Mouse (Mus musculus) hindbrain, embryonic 10.5 days (tissue): ENCODE data around the gene Cd69. TPM values are rescaled to one million over a fixed set of nuclear protein-coding genes. Genes with fewer than 3 reads are reported as not detected.

ENCODE experiments used
- DNase-seq: peaks from one replicate; pipeline ENCODE4 v3.0.0-alpha.2; 2017; ENCODE audit warnings: low spot score
- H3K27ac ChIP-seq: fragments of 300-500 bp; sonication (generic); 2 replicates; pipeline ENCODE4 v1.5.1; 2016; ENCODE audit warnings: mild to moderate bottlenecking, moderate library complexity
- H3K27me3 ChIP-seq: fragments of 300-500 bp; sonication (generic); 2 replicates; pipeline ENCODE4 v1.6.1; 2016; ENCODE audit warnings: mild to moderate bottlenecking; ENCODE audit not compliant: poor library complexity, insufficient read depth, severe bottlenecking
- H3K36me3 ChIP-seq: fragments of 300-500 bp; sonication (generic); 2 replicates; pipeline ENCODE4 v1.6.1; 2016; ENCODE audit warnings: mild to moderate bottlenecking, moderate library complexity
- H3K4me1 ChIP-seq: fragments of 300-500 bp; sonication (generic); replicated peaks from 2 replicates; pipeline ENCODE4 v1.6.1; 2016; ENCODE audit warnings: mild to moderate bottlenecking
- H3K4me3 ChIP-seq: fragments of 300-500 bp; sonication (generic); 2 replicates; pipeline ENCODE4 v1.5.1; 2016; ENCODE audit warnings: mild to moderate bottlenecking, moderate library complexity
- H3K9me3 ChIP-seq: fragments of 300-500 bp; sonication (generic); 2 replicates; pipeline ENCODE4 v1.6.1; 2016; ENCODE audit warnings: mild to moderate bottlenecking, moderate library complexity
- WGBS: fragments of 180-500 bp; shearing (Covaris S2); methylation state at CpG from one replicate; pipeline ENCODE4 v1.1.7; 2016; 5-methylcytosine and 5-hydroxymethylcytosine counted together
- polyA plus RNA-seq: library from polyadenylated mRNA; unstranded; fragments of >200 nt; fragmentation: Nextera tagmentation; extraction: Ambion mirVana; gene quantifications from 2 replicates; pipeline ENCODE4 v1.2.1, GENCODE M21; 2016

The Cd69 gene
- polyA plus RNA-seq, 1 experiment from 2014 or later = not detected

DNA sequence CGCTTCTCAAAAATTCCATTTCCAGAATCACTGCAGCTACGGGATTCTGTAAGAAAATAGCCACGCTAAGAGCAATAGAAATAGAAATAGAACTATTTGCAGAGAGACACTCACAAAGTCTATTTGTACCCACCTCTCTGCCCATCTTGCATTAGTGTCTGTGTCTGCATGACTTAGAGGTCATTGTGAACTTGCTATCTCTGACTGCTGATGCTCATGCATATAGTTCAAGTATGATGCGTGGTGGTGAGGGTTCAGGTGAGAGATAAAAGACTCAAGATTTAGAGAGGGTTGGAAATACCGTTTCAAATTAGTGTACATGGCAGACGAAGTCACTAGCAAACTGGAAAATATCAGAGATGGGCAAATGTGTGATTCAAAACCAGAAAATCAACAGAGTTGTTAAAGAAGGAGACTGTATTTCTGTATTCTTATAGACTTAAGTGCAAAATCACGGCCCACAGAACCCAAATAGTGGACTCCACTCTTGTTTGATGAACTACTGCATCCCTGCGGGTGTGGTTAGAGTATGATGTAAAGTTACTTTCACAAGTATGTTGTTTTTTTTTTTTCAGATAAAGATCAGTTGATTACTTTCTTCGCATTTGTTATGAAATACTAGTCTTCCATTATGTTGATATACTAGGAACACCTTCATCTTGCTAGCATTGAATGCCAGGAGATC lies 35.5 kb downstream of the Cd69 start:
- H3K4me3 ChIP-seq = no peak overlapping the region
- H3K9me3 ChIP-seq = no peaks in the 10 kb centered on the region
- H3K36me3 ChIP-seq = no peaks in the 10 kb centered on the region
- no peak for DNase-seq
- H3K4me1 ChIP-seq = peaks cover 7% of the 10 kb centered on the region; the same call in 1 of the 2 replicates
- H3K27ac ChIP-seq = no peak overlapping the region
- no peaks in the 10 kb centered on the region for H3K27me3 ChIP-seq
- WGBS = 90% methylated on average over 9 of the region's 9 CpGs

GRCm38 (mm10) chr6:129238275-129239038 lies 36.8 kb downstream of the Cd69 start:
- peak overlapping the region; percentile 56 for H3K27ac ChIP-seq
- H3K4me1 ChIP-seq = peaks cover 7% of the 10 kb centered on the region; the same call in 1 of the 2 replicates
- no peaks in the 10 kb centered on the region for H3K9me3 ChIP-seq
- peak overlapping the region; percentile 59 for H3K4me3 ChIP-seq
- DNase-seq = peak; percentile 31
- H3K27me3 ChIP-seq = no peaks in the 10 kb centered on the region
- no peaks in the 10 kb centered on the region for H3K36me3 ChIP-seq
- WGBS = 14% methylated on average over 14 of the region's 14 CpGs

- peak overlapping the region; percentile 56 for H3K27ac ChIP-seq
- WGBS = 24% methylated on average over 16 of the region's 16 CpGs
Measured at GRCm38 (mm10) chr6:129237350-129238274, 37.6 kb downstream of the Cd69 start.

GRCm38 (mm10) chr6:129236652-129237342 lies 38.4 kb downstream of the Cd69 start:
- 94% methylated on average over 2 of the region's 2 CpGs for WGBS
- peaks cover 7% of the 10 kb centered on the region; the same call in 1 of the 2 replicates for H3K4me1 ChIP-seq
- no peak for DNase-seq
- no peak overlapping the region for H3K4me3 ChIP-seq
- no peaks in the 10 kb centered on the region for H3K9me3 ChIP-seq
- no peak overlapping the region for H3K27ac ChIP-seq
- no peaks in the 10 kb centered on the region for H3K36me3 ChIP-seq
- H3K27me3 ChIP-seq = no peaks in the 10 kb centered on the region

More at GRCm38 (mm10) chr6:129237350-129238274, 37.6 kb downstream of the Cd69 start:
- no peaks in the 10 kb centered on the region for H3K36me3 ChIP-seq
- peak overlapping the region; percentile 59 for H3K4me3 ChIP-seq
- peak; percentile 61 for DNase-seq
- H3K9me3 ChIP-seq = no peaks in the 10 kb centered on the region
- H3K27me3 ChIP-seq = no peaks in the 10 kb centered on the region
- peaks cover 7% of the 10 kb centered on the region; the same call in 1 of the 2 replicates for H3K4me1 ChIP-seq

GRCm38 (mm10) chr6:129235855-129236461 lies 39.3 kb downstream of the Cd69 start:
- H3K36me3 ChIP-seq = no peaks in the 10 kb centered on the region
- no peaks in the 10 kb centered on the region for H3K27me3 ChIP-seq
- WGBS = 88% methylated on average over 5 of the region's 5 CpGs
- H3K4me1 ChIP-seq = peaks cover 7% of the 10 kb centered on the region; the same call in 1 of the 2 replicates
- H3K9me3 ChIP-seq = no peaks in the 10 kb centered on the region
- H3K4me3 ChIP-seq = no peak overlapping the region
- DNase-seq = no peak
- H3K27ac ChIP-seq = no peak overlapping the region

DNA sequence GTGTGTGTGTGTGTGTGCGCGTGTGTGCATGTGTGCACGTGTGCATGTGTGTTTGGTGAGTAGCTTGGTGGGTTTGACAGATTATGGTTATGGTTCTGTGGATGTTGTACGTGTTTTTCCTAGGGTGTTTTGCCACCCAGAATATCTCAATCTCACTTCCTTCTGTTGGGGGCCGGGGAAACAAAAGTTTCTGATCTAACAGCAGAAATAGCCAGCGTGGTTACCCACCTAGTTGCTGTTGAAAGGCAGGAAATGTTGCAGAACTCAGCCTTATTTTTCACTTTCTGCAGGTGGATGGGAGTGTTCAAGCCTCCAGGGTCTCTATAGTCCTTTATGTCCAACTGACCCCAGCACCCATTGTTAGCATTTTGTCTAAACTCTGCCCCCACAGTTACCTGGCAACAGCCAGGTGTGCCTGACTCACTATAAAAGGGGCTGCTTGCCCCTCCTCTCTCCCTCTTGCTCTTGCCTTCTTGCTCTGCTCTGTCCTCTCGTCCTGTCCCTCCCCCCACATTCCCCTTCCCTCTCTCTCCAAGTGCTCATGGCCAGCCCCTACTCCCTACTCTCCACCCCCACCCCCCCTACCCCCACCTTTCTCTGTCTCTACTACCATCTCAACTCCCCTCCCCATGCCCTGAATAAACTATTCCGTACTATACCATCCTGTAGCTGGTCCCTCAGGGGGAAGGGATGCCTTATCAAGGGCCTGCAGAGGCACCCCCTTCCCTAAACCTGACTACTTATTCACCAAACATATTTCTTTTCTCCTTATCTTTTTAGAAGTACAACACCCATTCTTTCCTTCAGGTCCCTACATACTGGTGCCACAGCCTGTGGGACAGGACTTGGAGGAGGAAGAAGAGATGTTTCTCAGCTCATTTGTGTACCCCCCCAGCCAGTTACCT lies 40.5 kb downstream of the Cd69 start:
- no peaks in the 10 kb centered on the region for H3K27me3 ChIP-seq
- H3K4me1 ChIP-seq = peaks cover 7% of the 10 kb centered on the region; the same call in 1 of the 2 replicates
- H3K36me3 ChIP-seq = no peaks in the 10 kb centered on the region
- H3K9me3 ChIP-seq = no peaks in the 10 kb centered on the region
- H3K4me3 ChIP-seq = no peak overlapping the region
- DNase-seq = no peak
- no peak overlapping the region for H3K27ac ChIP-seq
- WGBS = 81% methylated on average over 8 of the region's 8 CpGs

- WGBS = 81% methylated on average over 18 of the region's 18 CpGs
- H3K27ac ChIP-seq = no peak overlapping the region
- no peak for DNase-seq
- H3K9me3 ChIP-seq = no peaks in the 10 kb centered on the region
- peaks cover 7% of the 10 kb centered on the region; the same call in 1 of the 2 replicates for H3K4me1 ChIP-seq
- H3K4me3 ChIP-seq = no peak overlapping the region
- no peaks in the 10 kb centered on the region for H3K36me3 ChIP-seq
- H3K27me3 ChIP-seq = no peaks in the 10 kb centered on the region
Measured at GRCm38 (mm10) chr6:129233955-129234369, 41.3 kb downstream of the Cd69 start.

DNA sequence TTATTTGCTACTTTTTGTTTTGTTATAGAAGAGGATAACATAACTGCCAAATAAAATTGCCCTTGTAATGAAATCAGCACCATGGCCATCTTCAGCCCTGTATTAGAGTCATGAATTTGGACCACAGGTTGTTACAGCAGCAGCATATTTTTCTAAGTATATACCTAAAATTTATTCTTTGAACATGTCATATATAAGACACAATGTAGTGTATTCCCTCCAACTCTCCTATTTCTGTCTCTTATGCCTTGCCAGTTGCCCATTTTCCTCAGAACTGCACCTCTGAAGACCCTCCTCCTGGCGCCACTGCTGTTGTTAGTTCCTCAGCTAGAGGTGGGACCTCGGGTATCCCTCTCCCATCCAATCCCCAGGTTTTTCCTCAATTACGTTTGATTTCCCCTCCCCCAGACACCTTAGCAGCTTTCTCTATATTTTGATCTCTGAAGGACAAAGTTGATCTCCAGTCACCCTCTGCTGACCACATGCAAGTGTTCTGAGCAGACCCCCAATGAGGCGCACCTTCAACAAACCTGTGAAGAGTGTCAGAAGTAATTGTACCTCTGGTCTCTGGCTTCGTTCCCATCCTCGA lies 41.8 kb downstream of the Cd69 start:
- no peak overlapping the region for H3K4me3 ChIP-seq

GRCm38 (mm10) chr6:129232842-129233205 lies 42.4 kb downstream of the Cd69 start:
- no peaks in the 10 kb centered on the region for H3K36me3 ChIP-seq
- H3K4me3 ChIP-seq = no peak overlapping the region
- no peaks in the 10 kb centered on the region for H3K9me3 ChIP-seq
- peaks cover 3% of the 10 kb centered on the region; the same call in 1 of the 2 replicates for H3K4me1 ChIP-seq
- H3K27ac ChIP-seq = no peak overlapping the region
- WGBS = 84% methylated on average over 9 of the region's 9 CpGs
- DNase-seq = no peak
- no peaks in the 10 kb centered on the region for H3K27me3 ChIP-seq

More for the DNA sequence above, 41.8 kb downstream of the Cd69 start:
- Histone ChIP-seq H3K27me3 (no peaks in the 10 kb centered on the region), H3K27ac (no peak overlapping the region), H3K9me3 (no peaks in the 10 kb centered on the region), H3K4me1 (peaks cover 7% of the 10 kb centered on the region; the same call in 1 of the 2 replicates), H3K36me3 (no peaks in the 10 kb centered on the region)
- no peak for DNase-seq
- 85% methylated on average over 6 of the region's 6 CpGs for WGBS

DNA sequence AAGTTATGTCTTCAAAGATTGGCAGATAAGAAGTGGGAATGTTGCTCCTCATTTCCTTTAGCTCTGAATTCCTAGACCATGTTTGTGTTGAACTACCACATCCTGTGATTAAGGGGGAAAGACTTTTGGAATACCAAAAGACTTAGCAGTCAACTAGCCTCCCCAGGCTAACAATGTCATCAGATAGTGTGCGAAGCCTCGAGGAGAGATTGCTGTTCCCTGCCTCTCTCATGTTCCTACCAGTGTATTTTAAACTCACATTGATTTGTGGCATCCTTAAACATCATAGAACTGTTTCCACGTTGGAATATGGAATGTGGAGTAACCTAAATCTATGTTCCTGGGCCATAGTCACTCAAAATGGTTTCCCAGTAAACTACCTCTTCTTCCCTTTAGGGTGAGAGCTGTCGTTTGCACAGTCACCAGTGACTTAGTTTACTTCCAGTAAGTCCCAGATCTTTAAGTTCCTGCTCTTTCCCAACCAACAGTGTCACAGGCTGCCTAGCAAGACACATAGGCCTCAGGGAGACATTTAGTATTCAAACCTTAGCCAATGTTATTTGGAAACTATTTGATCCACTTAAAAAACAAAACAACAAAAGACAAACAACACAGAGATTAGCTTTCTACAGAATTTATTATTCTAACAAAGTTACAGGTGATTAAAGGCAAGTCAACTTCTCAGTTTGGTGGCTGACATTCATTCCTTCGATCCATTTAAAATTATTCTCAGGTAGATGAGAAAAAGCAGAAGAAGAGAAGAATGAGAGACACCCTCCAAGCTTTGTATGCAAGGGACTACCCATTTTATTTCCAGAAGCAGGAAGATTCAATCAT lies 43.0 kb downstream of the Cd69 start:
- H3K4me3 ChIP-seq = no peak overlapping the region
- no peak for DNase-seq
- H3K27me3 ChIP-seq = no peaks in the 10 kb centered on the region
- H3K36me3 ChIP-seq = no peaks in the 10 kb centered on the region
- no peaks in the 10 kb centered on the region for H3K4me1 ChIP-seq
- no peaks in the 10 kb centered on the region for H3K9me3 ChIP-seq
- 78% methylated on average over 5 of the region's 5 CpGs for WGBS
- H3K27ac ChIP-seq = no peak overlapping the region
